Mouse (Mus musculus): ENCODE results near the gene Ddx10.
A peak's percentile ranks its signal among the peaks of the same experiment; 100 is the strongest.
"Not testable (repeated sequence)": the region's sequence is repeated elsewhere in the genome, so short reads cannot be mapped to it uniquely, and the experiment has no call there.

Gene Ddx10

GRCm38 (mm10) chr9:53173258-53173657 is 74.6 kb downstream of the Ddx10 start:
- peak in 1 of 2 experiments; percentile 25 for DNase-seq (ENCODE audit: inconsistent age in 2 of 2, low spot score in 1 of 2)

DNA sequence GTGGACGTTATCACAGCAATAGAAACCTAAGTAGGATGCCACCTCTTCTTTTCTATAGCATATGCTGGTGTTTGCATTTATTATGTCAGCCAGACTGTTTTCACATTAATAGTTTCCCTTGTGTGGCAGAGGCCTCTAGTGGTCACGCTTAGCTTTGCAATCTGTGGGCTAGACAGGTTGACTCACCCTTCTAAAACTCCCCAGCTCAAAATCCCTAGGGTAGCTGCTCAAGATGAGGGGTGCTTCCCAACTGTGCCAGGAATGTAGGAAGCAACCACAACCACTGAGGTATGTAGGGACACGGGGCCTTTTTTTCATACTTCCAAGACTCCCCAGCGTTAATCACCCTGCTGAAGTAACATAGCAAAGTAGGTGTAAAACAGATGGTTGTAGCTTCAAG is 103.6 kb downstream of the Ddx10 start:
- DNase-seq (ENCODE audit: inconsistent age in 2 of 2, low spot score in 1 of 2) = peak; percentile 29 to 85

DNA sequence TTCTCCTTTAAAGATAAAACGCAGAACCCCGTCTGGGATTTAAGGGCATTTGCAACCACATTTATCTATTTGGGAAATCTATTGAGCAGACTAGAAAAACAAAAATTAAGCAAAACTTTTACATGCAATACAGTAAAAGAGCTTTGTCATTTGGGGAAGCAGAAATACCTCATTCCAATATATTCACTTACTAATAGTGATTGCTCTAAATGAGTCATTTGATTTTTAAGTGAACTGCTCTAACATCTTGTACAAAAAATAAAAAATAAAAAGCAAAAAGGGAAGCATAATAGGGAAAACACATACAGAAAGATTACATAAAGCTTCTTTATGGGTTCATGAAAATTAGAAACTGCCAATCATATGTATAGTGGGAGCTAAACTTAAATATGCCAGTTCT is 104.3 kb downstream of the Ddx10 start:
- DNase-seq (ENCODE audit: inconsistent age in 2 of 2, low spot score in 1 of 2) = no peak

GRCm38 (mm10) chr9:53142424-53142823 is 105.4 kb downstream of the Ddx10 start:
- DNase-seq (ENCODE audit: inconsistent age in 2 of 2, low spot score in 1 of 2) = not testable (repeated sequence)

- no peak for DNase-seq (ENCODE audit: inconsistent age in 2 of 2, low spot score in 1 of 2)
These were observed 107.2 kb downstream of the Ddx10 start for GRCm38 (mm10) chr9:53140610-53141165.

DNA sequence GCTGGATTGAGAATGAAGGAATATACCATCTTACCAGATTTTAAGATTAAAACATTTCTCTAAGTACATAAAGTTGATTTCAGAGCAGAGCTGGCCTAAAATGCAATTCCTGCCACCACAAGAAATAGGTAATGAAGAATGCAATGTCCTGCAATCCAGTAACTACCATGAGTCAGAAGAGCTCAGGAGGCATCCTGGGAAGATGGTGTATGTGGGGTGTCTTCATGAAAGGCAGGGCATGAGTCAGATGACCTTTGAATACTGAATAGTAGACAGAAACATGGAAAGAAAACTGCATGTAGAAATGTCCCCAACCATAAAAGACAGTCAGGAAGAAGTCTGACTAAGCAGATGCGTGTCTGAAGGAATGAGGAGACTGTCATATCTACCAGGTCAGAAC is 115.0 kb downstream of the Ddx10 start:
- peak; percentile 17 to 53 for DNase-seq (ENCODE audit: inconsistent age in 2 of 2, low spot score in 1 of 2)

DNA sequence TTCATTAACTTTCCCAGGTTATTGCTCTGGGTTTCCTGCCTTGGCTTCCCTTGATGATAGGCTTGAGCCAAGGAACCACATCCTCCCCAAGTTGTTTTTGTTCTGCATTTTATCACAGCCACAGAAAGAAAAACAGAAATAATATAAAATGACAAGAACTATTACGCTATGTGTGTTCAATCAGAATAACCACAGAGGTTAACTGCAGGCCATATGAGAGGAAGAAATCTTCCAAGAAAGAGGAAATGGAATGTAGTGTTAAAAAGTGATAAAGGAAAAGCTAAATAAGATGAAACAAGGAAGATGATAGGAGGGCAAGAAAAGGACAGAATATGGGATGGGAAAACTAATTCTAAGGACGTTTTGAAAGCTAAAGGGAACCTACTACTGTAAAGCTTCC is 117.4 kb downstream of the Ddx10 start:
- no peak for DNase-seq (ENCODE audit: inconsistent age in 2 of 2, low spot score in 1 of 2)

DNA sequence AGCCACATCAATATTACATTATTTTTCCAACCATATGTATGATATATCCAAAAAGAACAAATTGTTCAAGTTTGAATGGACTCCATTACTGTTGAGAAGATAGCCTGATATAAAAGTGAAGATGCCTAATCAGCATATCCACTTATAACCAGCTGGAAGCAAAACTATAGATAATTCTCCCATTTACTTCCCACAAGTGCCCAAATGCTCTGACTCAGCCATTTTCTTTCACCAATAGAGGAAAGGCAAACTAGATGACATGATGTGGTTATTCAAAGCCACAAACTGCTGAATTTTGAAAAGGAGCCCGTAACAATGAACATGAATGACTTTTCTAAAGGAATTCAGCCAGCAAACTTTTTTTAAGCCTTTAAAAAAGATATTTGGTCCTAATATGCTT is 146.8 kb downstream of the Ddx10 start:
- no peak for DNase-seq (ENCODE audit: inconsistent age in 2 of 2, low spot score in 1 of 2)

GRCm38 (mm10) chr9:53095319-53096165 is 152.3 kb downstream of the Ddx10 start:
- DNase-seq (ENCODE audit: inconsistent age in 2 of 2, low spot score in 1 of 2) = peak in 1 of 2 experiments; percentile 75

- peak in 1 of 2 experiments; percentile 57 for DNase-seq (ENCODE audit: inconsistent age in 2 of 2, low spot score in 1 of 2)
These were observed 153.3 kb downstream of the Ddx10 start for GRCm38 (mm10) chr9:53094536-53094935.

GRCm38 (mm10) chr9:53077626-53078025 is 170.2 kb downstream of the Ddx10 start:
- no peak for DNase-seq (ENCODE audit: inconsistent age in 2 of 2, low spot score in 1 of 2)

DNA sequence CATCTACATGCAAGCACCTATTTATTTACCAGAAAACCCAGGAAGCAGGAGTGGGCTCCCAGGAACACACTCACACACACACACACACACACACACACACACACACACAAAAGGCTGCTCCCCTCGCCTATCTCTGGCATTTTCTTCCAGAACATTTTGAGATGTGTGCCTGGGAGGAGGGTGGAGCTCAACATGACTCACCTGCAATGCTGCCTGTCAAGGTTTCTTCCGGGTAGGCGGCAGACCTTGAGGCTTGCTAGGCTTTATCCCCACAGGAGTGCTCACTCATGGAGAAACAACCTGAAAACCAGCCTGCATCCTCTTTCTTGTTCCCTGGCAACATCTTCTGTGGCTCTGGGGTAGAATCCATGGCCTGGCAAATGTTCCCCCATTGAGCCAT is 171.9 kb downstream of the Ddx10 start:
- peak; percentile 24 to 61 for DNase-seq (ENCODE audit: inconsistent age in 2 of 2, low spot score in 1 of 2)

- no peak for DNase-seq (ENCODE audit: inconsistent age in 2 of 2, low spot score in 1 of 2)
These were observed 173.4 kb downstream of the Ddx10 start for GRCm38 (mm10) chr9:53074443-53074842.

- no peak for DNase-seq (ENCODE audit: inconsistent age in 2 of 2, low spot score in 1 of 2)
These were observed 174.2 kb downstream of the Ddx10 start for GRCm38 (mm10) chr9:53073576-53074112.

GRCm38 (mm10) chr9:53072088-53072487 is 175.8 kb downstream of the Ddx10 start:
- no peak for DNase-seq (ENCODE audit: inconsistent age in 2 of 2, low spot score in 1 of 2)

DNA sequence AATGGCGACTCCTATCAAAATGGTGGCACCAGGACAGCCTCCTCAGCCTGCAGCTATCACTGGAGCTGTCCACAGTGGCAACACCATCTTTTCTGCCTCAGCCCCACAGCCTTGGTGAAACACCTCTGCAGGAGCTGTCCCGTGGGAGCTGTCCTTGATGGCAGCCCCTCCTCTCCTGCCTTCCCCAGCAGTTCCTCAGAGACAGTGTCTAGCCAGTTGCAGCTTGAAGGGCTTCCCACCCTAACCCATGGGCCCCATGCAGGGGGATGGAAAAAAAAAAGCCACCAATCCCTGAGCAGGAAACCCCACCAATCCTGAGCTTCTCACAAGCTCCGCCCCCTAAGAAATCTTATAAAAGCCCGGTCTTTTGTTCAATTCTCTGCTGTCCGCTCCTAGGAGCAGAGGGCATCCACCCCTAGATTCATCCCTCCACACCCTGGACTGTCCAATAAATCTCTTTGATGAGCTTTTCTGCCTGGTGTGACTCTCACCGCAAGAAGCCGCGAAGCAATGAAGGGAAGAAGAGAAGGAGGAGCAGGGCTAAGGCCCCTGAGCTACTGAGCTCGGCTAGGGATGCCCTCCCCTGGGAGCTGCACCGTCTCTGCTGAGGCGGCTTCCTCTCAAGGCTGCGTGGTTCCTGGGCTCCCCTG is 176.9 kb downstream of the Ddx10 start:
- no peak for DNase-seq (ENCODE audit: inconsistent age in 2 of 2, low spot score in 1 of 2)

GRCm38 (mm10) chr9:53068166-53068565 is 179.7 kb downstream of the Ddx10 start:
- DNase-seq (ENCODE audit: inconsistent age in 2 of 2, low spot score in 1 of 2) = no peak

GRCm38 (mm10) chr9:53066428-53066827 is 181.4 kb downstream of the Ddx10 start:
- peak; percentile 49 to 54 for DNase-seq (ENCODE audit: inconsistent age in 2 of 2, low spot score in 1 of 2)

DNA sequence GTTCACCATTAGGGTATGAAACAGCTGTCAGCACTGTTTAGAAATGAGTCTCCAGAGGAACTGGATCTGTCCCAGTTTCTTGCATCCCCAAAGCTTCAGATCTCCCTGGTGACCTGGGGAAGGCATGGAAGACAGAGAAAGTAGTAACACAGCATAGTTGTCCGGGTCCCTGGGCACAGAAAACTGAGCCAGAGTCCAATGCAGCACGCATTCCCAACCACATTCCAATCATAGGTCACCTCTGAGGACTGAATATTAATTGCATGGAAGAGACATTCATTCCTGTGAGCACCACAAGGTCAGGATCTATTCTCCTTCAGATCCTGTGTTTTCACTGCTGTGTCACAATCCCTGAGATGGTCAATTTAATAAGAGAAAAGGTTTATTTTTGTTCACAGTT is 182.8 kb downstream of the Ddx10 start:
- DNase-seq (ENCODE audit: inconsistent age in 2 of 2, low spot score in 1 of 2) = no peak

GRCm38 (mm10) chr9:53064531-53064930 is 183.3 kb downstream of the Ddx10 start:
- no peak for DNase-seq (ENCODE audit: inconsistent age in 2 of 2, low spot score in 1 of 2)

- no peak for DNase-seq (ENCODE audit: inconsistent age in 2 of 2, low spot score in 1 of 2)
These were observed 192.5 kb downstream of the Ddx10 start for GRCm38 (mm10) chr9:53055306-53055705.
